Mouse (Mus musculus) liver, postnatal 0 days (tissue): ENCODE measurements at regions not wholly inside any gene's neighbourhood (a gene's known extent, or its start where the extent isn't known, plus 50 kb on each side); places are given as distances from the start of the nearest gene placed in this dataset.

ENCODE experiments used
- ATAC-seq: fragments of 200-750 bp; cut with Nextera tagmentation; 2 replicates; pipeline ENCODE4 v1.8.0; 2017; ENCODE audit warnings: mild to moderate bottlenecking, moderate library complexity
- DNase-seq: peaks from one replicate; pipeline ENCODE4 v3.0.0-alpha.2; 2016
- H3K27ac ChIP-seq: fragments of 300-500 bp; sonication (generic); 2 replicates; pipeline ENCODE4 v1.5.1; 2014; ENCODE audit warnings: antibody characterized with exemption, moderate library complexity, mild to moderate bottlenecking, low read depth
- H3K27me3 ChIP-seq: fragments of 300-500 bp; sonication (generic); 2 replicates; pipeline ENCODE4 v1.6.1; 2014; ENCODE audit warnings: low read length, control low read depth, mixed read lengths; ENCODE audit not compliant: insufficient read depth
- H3K36me3 ChIP-seq: fragments of 300-500 bp; sonication (generic); replicated peaks from 2 replicates; pipeline ENCODE4 v1.6.1; 2014; ENCODE audit warnings: mild to moderate bottlenecking, control low read depth, low read length, moderate library complexity, mixed read lengths; ENCODE audit not compliant: insufficient read depth
- H3K4me1 ChIP-seq: fragments of 300-500 bp; sonication (generic); 2 replicates; pipeline ENCODE4 v1.6.1; 2014; ENCODE audit warnings: antibody characterized with exemption, mild to moderate bottlenecking, control low read depth; ENCODE audit not compliant: insufficient read depth
- H3K4me2 ChIP-seq: fragments of 300-500 bp; sonication (generic); 2 replicates; pipeline ENCODE4 v1.6.1; 2014; ENCODE audit warnings: low read depth, mild to moderate bottlenecking, low read length, moderate library complexity, mixed read lengths
- H3K4me3 ChIP-seq: fragments of 300-500 bp; sonication (generic); 2 replicates; pipeline ENCODE4 v1.5.1; 2014; ENCODE audit warnings: low read depth, low read length
- H3K9ac ChIP-seq: fragments of 300-500 bp; sonication (generic); replicated peaks from 2 replicates; pipeline ENCODE4 v1.6.1; 2014; ENCODE audit warnings: mild to moderate bottlenecking, moderate library complexity
- H3K9me3 ChIP-seq: fragments of 300-500 bp; sonication (generic); 2 replicates; pipeline ENCODE4 v1.6.1; 2016; ENCODE audit warnings: mild to moderate bottlenecking, control low read depth, low read length, mixed read lengths
- CTCF ChIP-seq: sonication (generic); IDR thresholded peaks from 2 replicates; pipeline ENCODE4 v1.5.1; 2016; ENCODE audit warnings: antibody characterized with exemption, low read depth
- EP300 ChIP-seq: IDR thresholded peaks from 2 replicates; pipeline ENCODE4 v1.6.1; 2016; ENCODE audit warnings: antibody characterized with exemption, low read depth, mild to moderate bottlenecking
- WGBS: fragments of 180-500 bp; shearing (Covaris S2); extraction: QIAGEN DNeasy Blood & Tissue Kit; methylation state at CpG from one replicate; pipeline ENCODE4 v1.1.7; 2014; ENCODE audit not compliant: insufficient replicate concordance; 5-methylcytosine and 5-hydroxymethylcytosine counted together

- Histone ChIP-seq H3K4me1 (peaks cover 7% of the 10 kb centered on the region; the same call in 1 of the 2 replicates), H3K9ac (no peak overlapping the region), H3K27me3 (no peaks in the 10 kb centered on the region), H3K27ac (no peak overlapping the region), H3K4me3 (no peak overlapping the region), H3K36me3 (no peaks in the 10 kb centered on the region), H3K9me3 (no peaks in the 10 kb centered on the region), H3K4me2 (no peak overlapping the region)
- 71% methylated on average over 4 of the region's 4 CpGs for WGBS
- no peak for ATAC-seq
- no peak for DNase-seq
- TF ChIP-seq CTCF, result no peak
- TF ChIP-seq EP300, result no peak
Observed at GRCm38 (mm10) chr12:73478641-73479040, 67.6 kb downstream of the Tmem30b start.

GRCm38 (mm10) chr12:73476421-73476858 is 69.8 kb downstream of the Tmem30b start:
- WGBS, result 38% methylated on average over 7 of the region's 7 CpGs
- DNase-seq (no peak), ATAC-seq (no peak)
- TF ChIP-seq EP300 (no peak), CTCF (no peak)
- H3K4me2 ChIP-seq, result no peak overlapping the region
- H3K9ac ChIP-seq, result no peak overlapping the region
- H3K27ac ChIP-seq, result no peak overlapping the region
- H3K4me1 ChIP-seq, result peaks cover under 1% of the 10 kb centered on the region; the same call in 1 of the 2 replicates
- H3K36me3 ChIP-seq, result no peaks in the 10 kb centered on the region
- H3K9me3 ChIP-seq, result no peaks in the 10 kb centered on the region
- no peak overlapping the region for H3K4me3 ChIP-seq
- no peaks in the 10 kb centered on the region for H3K27me3 ChIP-seq

- no peak overlapping the region for H3K27ac ChIP-seq
- 54% methylated on average over 3 of the region's 3 CpGs for WGBS
- H3K4me2 ChIP-seq, result no peak overlapping the region
- no peak for DNase-seq
- H3K27me3 ChIP-seq, result no peaks in the 10 kb centered on the region
- ATAC-seq, result no peak
- H3K9me3 ChIP-seq, result no peaks in the 10 kb centered on the region
- no peaks in the 10 kb centered on the region for H3K4me1 ChIP-seq
- TF ChIP-seq CTCF (no peak), EP300 (no peak)
- H3K9ac ChIP-seq, result no peak overlapping the region
- no peak overlapping the region for H3K4me3 ChIP-seq
- no peaks in the 10 kb centered on the region for H3K36me3 ChIP-seq
Observed at GRCm38 (mm10) chr12:73475774-73476173, 70.4 kb downstream of the Tmem30b start.

- ATAC-seq (no peak), DNase-seq (no peak)
- Histone ChIP-seq H3K27me3 (no peaks in the 10 kb centered on the region), H3K36me3 (no peaks in the 10 kb centered on the region), H3K4me1 (no peaks in the 10 kb centered on the region), H3K4me2 (no peak overlapping the region), H3K9me3 (no peaks in the 10 kb centered on the region), H3K9ac (no peak overlapping the region), H3K4me3 (no peak overlapping the region), H3K27ac (no peak overlapping the region)
- no peak for TF ChIP-seq EP300
- TF ChIP-seq CTCF, result no peak
- WGBS, result 16% methylated on average over 5 of the region's 5 CpGs
Observed at GRCm38 (mm10) chr12:73475020-73475419, 71.2 kb downstream of the Tmem30b start.

- Histone ChIP-seq H3K9ac (no peak overlapping the region), H3K9me3 (no peaks in the 10 kb centered on the region), H3K4me3 (no peak overlapping the region), H3K27me3 (no peaks in the 10 kb centered on the region), H3K36me3 (no peaks in the 10 kb centered on the region), H3K4me2 (no peak overlapping the region), H3K4me1 (no peaks in the 10 kb centered on the region), H3K27ac (no peak overlapping the region)
- TF ChIP-seq CTCF (no peak), EP300 (no peak)
- no peak for DNase-seq
- 44% methylated on average over 4 of the region's 4 CpGs for WGBS
- no peak for ATAC-seq
Observed at GRCm38 (mm10) chr12:73473111-73473510, 73.1 kb downstream of the Tmem30b start.

- WGBS, result 71% methylated on average over 9 of the region's 9 CpGs
- no peak overlapping the region for H3K4me3 ChIP-seq
- ATAC-seq, result no peak
Observed at GRCm38 (mm10) chr12:73471966-73472365, 74.2 kb downstream of the Tmem30b start.

GRCm38 (mm10) chr12:73466484-73466883 is 79.7 kb downstream of the Tmem30b start:
- Histone ChIP-seq H3K9me3 (no peaks in the 10 kb centered on the region), H3K4me2 (no peak overlapping the region), H3K27me3 (no peaks in the 10 kb centered on the region), H3K4me1 (no peaks in the 10 kb centered on the region), H3K36me3 (no peaks in the 10 kb centered on the region), H3K4me3 (no peak overlapping the region), H3K9ac (no peak overlapping the region), H3K27ac (no peak overlapping the region)
- no peak for ATAC-seq
- 73% methylated on average over 7 of the region's 7 CpGs for WGBS
- no peak for TF ChIP-seq CTCF
- no peak for TF ChIP-seq EP300
- no peak for DNase-seq

More at GRCm38 (mm10) chr12:73471966-73472365, 74.2 kb downstream of the Tmem30b start:
- DNase-seq, result no peak
- no peaks in the 10 kb centered on the region for H3K27me3 ChIP-seq
- no peak overlapping the region for H3K9ac ChIP-seq
- no peaks in the 10 kb centered on the region for H3K4me1 ChIP-seq
- H3K9me3 ChIP-seq, result no peaks in the 10 kb centered on the region
- no peak overlapping the region for H3K27ac ChIP-seq
- H3K4me2 ChIP-seq, result no peak overlapping the region
- TF ChIP-seq EP300 (no peak), CTCF (no peak)
- H3K36me3 ChIP-seq, result no peaks in the 10 kb centered on the region
